Mouse (Mus musculus) embryonic facial prominence, embryonic 15.5 days (tissue): Measurements from ENCODE around the gene Gm28051. TPM values are rescaled to one million over a fixed set of nuclear protein-coding genes. Genes with fewer than 3 reads are reported as not detected.
A peak's percentile ranks its signal among the peaks of the same experiment; 100 is the strongest.

Experiments
- ATAC-seq: fragments of 200-750 bp; cut with Nextera tagmentation; 2 replicates; pipeline ENCODE4 v1.8.0; 2017; ENCODE audit warnings: low read depth, moderate TSS enrichment; ENCODE audit not compliant: insufficient number of reproducible peaks, low FRiP score, low TSS enrichment
- H3K27ac ChIP-seq: fragments of 300-500 bp; sonication (generic); replicated peaks from 2 replicates; pipeline ENCODE4 v1.5.1; 2015; ENCODE audit warnings: mild to moderate bottlenecking, inconsistent platforms
- H3K27me3 ChIP-seq: fragments of 300-500 bp; sonication (generic); 2 replicates; pipeline ENCODE4 v1.6.1; 2015; ENCODE audit warnings: inconsistent platforms
- H3K36me3 ChIP-seq: fragments of 300-500 bp; sonication (generic); 2 replicates; pipeline ENCODE4 v1.6.1; 2015; ENCODE audit warnings: mild to moderate bottlenecking, inconsistent platforms
- H3K4me1 ChIP-seq: fragments of 300-500 bp; sonication (generic); 2 replicates; pipeline ENCODE4 v1.6.1; 2015; ENCODE audit warnings: inconsistent platforms
- H3K4me2 ChIP-seq: fragments of 300-500 bp; sonication (generic); replicated peaks from 2 replicates; pipeline ENCODE4 v1.6.1; 2015; ENCODE audit warnings: mild to moderate bottlenecking, inconsistent platforms
- H3K4me3 ChIP-seq: fragments of 300-500 bp; sonication (generic); replicated peaks from 2 replicates; pipeline ENCODE4 v1.5.1; 2015; ENCODE audit warnings: mild to moderate bottlenecking, inconsistent platforms
- H3K9ac ChIP-seq: fragments of 300-500 bp; sonication (generic); 2 replicates; pipeline ENCODE4 v1.6.1; 2015; ENCODE audit warnings: inconsistent platforms
- H3K9me3 ChIP-seq: fragments of 300-500 bp; sonication (generic); replicated peaks from 2 replicates; pipeline ENCODE4 v1.6.1; 2016; ENCODE audit warnings: inconsistent platforms
- WGBS: fragments of 180-500 bp; shearing (Covaris S2); methylation state at CpG from one replicate; pipeline ENCODE4 v1.1.7; 2015; 5-methylcytosine and 5-hydroxymethylcytosine counted together
- polyA plus RNA-seq: library from polyadenylated mRNA; unstranded; fragments of >200 nt; fragmentation: Nextera tagmentation; extraction: Ambion mirVana; gene quantifications from 2 replicates; pipeline ENCODE4 v1.2.1, GENCODE M21; 2015

The Gm28051 gene
- polyA plus RNA-seq, 1 experiment from 2014 or later, result not detected

GRCm38 (mm10) chr12:102704457-102705198 is 52.9 kb downstream of the Gm28051 start, which contains the start of gene Itpk1:
Gene Itpk1, minus strand, starts transcription at chr12:102704930.
- Histone ChIP-seq H3K9me3 (no peaks in the 10 kb centered on the region), H3K4me3 (peak within 1 kb of the TSS; percentile 76), H3K27ac (peak within 1 kb of the TSS; percentile 89), H3K27me3 (no peaks in the 10 kb centered on the region), H3K4me1 (peaks cover 36% of the 10 kb centered on the region), H3K9ac (peak within 1 kb of the TSS; percentile 75), H3K36me3 (no peaks in the 10 kb centered on the region), H3K4me2 (peak within 1 kb of the TSS; percentile 96)
- peak; percentile 90 for ATAC-seq
- WGBS, result under 1% methylated on average over 55 of the region's 105 CpGs

- 7% methylated on average over 17 of the region's 17 CpGs for WGBS
- Histone ChIP-seq H3K4me2 (peak overlapping the region; percentile 96), H3K4me3 (peak overlapping the region; percentile 76), H3K9ac (peak overlapping the region; percentile 37), H3K27ac (peak overlapping the region; percentile 52; the same call in 1 of the 2 replicates), H3K27me3 (no peaks in the 10 kb centered on the region), H3K9me3 (no peaks in the 10 kb centered on the region), H3K4me1 (peaks cover 42% of the 10 kb centered on the region), H3K36me3 (no peaks in the 10 kb centered on the region)
- ATAC-seq, result no peak
Measured at GRCm38 (mm10) chr12:102703921-102704408, 53.6 kb downstream of the Gm28051 start.

GRCm38 (mm10) chr12:102703441-102703840 is 54.1 kb downstream of the Gm28051 start:
- Histone ChIP-seq H3K27me3 (no peaks in the 10 kb centered on the region), H3K9me3 (no peaks in the 10 kb centered on the region), H3K9ac (no peak overlapping the region), H3K4me1 (peaks cover 47% of the 10 kb centered on the region), H3K4me2 (peak overlapping the region; percentile 96), H3K36me3 (no peaks in the 10 kb centered on the region), H3K4me3 (peak overlapping the region; percentile 76), H3K27ac (peak overlapping the region; percentile 85; the same call in 1 of the 2 replicates)
- ATAC-seq, result no peak
- 39% methylated on average over 6 of the region's 6 CpGs for WGBS

- no peak overlapping the region for H3K9ac ChIP-seq
- ATAC-seq, result no peak
- no peaks in the 10 kb centered on the region for H3K36me3 ChIP-seq
- WGBS, result 4% methylated on average over 4 of the region's 4 CpGs
- H3K4me3 ChIP-seq, result peak overlapping the region; percentile 76
- peak overlapping the region; percentile 96 for H3K4me2 ChIP-seq
- H3K27me3 ChIP-seq, result no peaks in the 10 kb centered on the region
- H3K9me3 ChIP-seq, result no peaks in the 10 kb centered on the region
- peaks cover 51% of the 10 kb centered on the region for H3K4me1 ChIP-seq
- peak overlapping the region; percentile 85 for H3K27ac ChIP-seq
Measured at GRCm38 (mm10) chr12:102703111-102703412, 54.5 kb downstream of the Gm28051 start.

GRCm38 (mm10) chr12:102702356-102703110 is 55.0 kb downstream of the Gm28051 start:
- Histone ChIP-seq H3K4me1 (peaks cover 54% of the 10 kb centered on the region), H3K9ac (no peak overlapping the region), H3K27me3 (no peaks in the 10 kb centered on the region), H3K4me3 (peak overlapping the region; percentile 76), H3K9me3 (no peaks in the 10 kb centered on the region), H3K36me3 (no peaks in the 10 kb centered on the region), H3K4me2 (peak overlapping the region; percentile 96), H3K27ac (peak overlapping the region; percentile 85)
- no peak for ATAC-seq
- WGBS, result 6% methylated on average over 15 of the region's 15 CpGs

GRCm38 (mm10) chr12:102701691-102702207 is 55.8 kb downstream of the Gm28051 start:
- H3K4me3 ChIP-seq, result no peak overlapping the region
- H3K36me3 ChIP-seq, result no peaks in the 10 kb centered on the region
- no peak overlapping the region for H3K27ac ChIP-seq
- WGBS, result 80% methylated on average over 5 of the region's 5 CpGs
- no peaks in the 10 kb centered on the region for H3K9me3 ChIP-seq
- H3K27me3 ChIP-seq, result no peaks in the 10 kb centered on the region
- no peak for ATAC-seq
- peaks cover 54% of the 10 kb centered on the region for H3K4me1 ChIP-seq
- H3K9ac ChIP-seq, result no peak overlapping the region
- H3K4me2 ChIP-seq, result no peak overlapping the region

- H3K4me3 ChIP-seq, result no peak overlapping the region
- 52% methylated on average over 12 of the region's 12 CpGs for WGBS
- H3K27me3 ChIP-seq, result no peaks in the 10 kb centered on the region
- no peak overlapping the region for H3K9ac ChIP-seq
- H3K27ac ChIP-seq, result no peak overlapping the region
- no peaks in the 10 kb centered on the region for H3K36me3 ChIP-seq
- no peak overlapping the region for H3K4me2 ChIP-seq
- no peaks in the 10 kb centered on the region for H3K9me3 ChIP-seq
- peaks cover 57% of the 10 kb centered on the region for H3K4me1 ChIP-seq
- ATAC-seq, result no peak
Measured at GRCm38 (mm10) chr12:102700453-102700852, 57.1 kb downstream of the Gm28051 start.

- Histone ChIP-seq H3K4me3 (no peak overlapping the region), H3K9me3 (no peaks in the 10 kb centered on the region), H3K36me3 (no peaks in the 10 kb centered on the region), H3K27me3 (no peaks in the 10 kb centered on the region), H3K9ac (no peak overlapping the region), H3K27ac (no peak overlapping the region), H3K4me1 (peaks cover 52% of the 10 kb centered on the region), H3K4me2 (no peak overlapping the region)
- ATAC-seq, result no peak
- WGBS, result 48% methylated on average over 1 of the region's 1 CpGs
Measured at GRCm38 (mm10) chr12:102699156-102699555, 58.4 kb downstream of the Gm28051 start.

GRCm38 (mm10) chr12:102698089-102698684 is 59.4 kb downstream of the Gm28051 start:
- no peaks in the 10 kb centered on the region for H3K9me3 ChIP-seq
- no peaks in the 10 kb centered on the region for H3K36me3 ChIP-seq
- no peak overlapping the region for H3K4me3 ChIP-seq
- no peak overlapping the region for H3K4me2 ChIP-seq
- no peak overlapping the region for H3K9ac ChIP-seq
- WGBS, result 23% methylated on average over 1 of the region's 1 CpGs
- no peaks in the 10 kb centered on the region for H3K27me3 ChIP-seq
- ATAC-seq, result no peak; the same call in 1 of the 2 replicates
- H3K4me1 ChIP-seq, result peaks cover 42% of the 10 kb centered on the region
- no peak overlapping the region for H3K27ac ChIP-seq

- Histone ChIP-seq H3K27me3 (no peaks in the 10 kb centered on the region), H3K9me3 (no peaks in the 10 kb centered on the region), H3K27ac (no peak overlapping the region), H3K36me3 (no peaks in the 10 kb centered on the region), H3K4me1 (peaks cover 35% of the 10 kb centered on the region), H3K4me2 (no peak overlapping the region), H3K4me3 (no peak overlapping the region), H3K9ac (no peak overlapping the region)
- ATAC-seq, result no peak
- WGBS, result 78% methylated on average over 7 of the region's 7 CpGs
Measured at GRCm38 (mm10) chr12:102697381-102697780, 60.2 kb downstream of the Gm28051 start.
